Mouse (Mus musculus) liver, embryonic 16.5 days (tissue): ENCODE data around the gene Scel. TPM values are rescaled to one million over a fixed set of nuclear protein-coding genes. Genes with fewer than 3 reads are reported as not detected.

ENCODE experiments used
- ATAC-seq: fragments of 200-750 bp; cut with Nextera tagmentation; 2 replicates; pipeline ENCODE4 v1.8.0; 2017; ENCODE audit warnings: low read depth, mild to moderate bottlenecking, moderate number of reproducible peaks, moderate library complexity
- H3K27ac ChIP-seq: fragments of 300-500 bp; sonication (generic); 2 replicates; pipeline ENCODE4 v1.5.1; 2014; ENCODE audit warnings: mild to moderate bottlenecking, low read length
- H3K27me3 ChIP-seq: fragments of 300-500 bp; sonication (generic); 2 replicates; pipeline ENCODE4 v1.6.1; 2014; ENCODE audit warnings: low read depth, low read length, mixed read lengths; ENCODE audit not compliant: control insufficient read depth, insufficient read depth
- H3K36me3 ChIP-seq: fragments of 300-500 bp; sonication (generic); 2 replicates; pipeline ENCODE4 v1.6.1; 2014; ENCODE audit warnings: mild to moderate bottlenecking; ENCODE audit not compliant: control insufficient read depth, insufficient read depth
- H3K4me1 ChIP-seq: fragments of 300-500 bp; sonication (generic); 2 replicates; pipeline ENCODE4 v1.6.1; 2014; ENCODE audit warnings: low read depth, low read length, mixed read lengths; ENCODE audit not compliant: control insufficient read depth
- H3K4me2 ChIP-seq: fragments of 300-500 bp; sonication (generic); 2 replicates; pipeline ENCODE4 v1.6.1; 2014; ENCODE audit warnings: low read depth, low read length, mixed read lengths
- H3K4me3 ChIP-seq: fragments of 300-500 bp; sonication (generic); 2 replicates; pipeline ENCODE4 v1.5.1; 2014; ENCODE audit warnings: low read depth, mild to moderate bottlenecking, low read length
- H3K9ac ChIP-seq: fragments of 300-500 bp; sonication (generic); 2 replicates; pipeline ENCODE4 v1.6.1; 2014; ENCODE audit warnings: low read depth, low read length
- H3K9me3 ChIP-seq: fragments of 300-500 bp; sonication (generic); replicated peaks from 2 replicates; pipeline ENCODE4 v1.6.1; 2016; ENCODE audit warnings: low read length; ENCODE audit not compliant: control insufficient read depth
- WGBS: fragments of 180-500 bp; shearing (Covaris S2); extraction: QIAGEN DNeasy Blood & Tissue Kit; methylation state at CpG from one replicate; pipeline ENCODE4 v1.1.7; 2014; ENCODE audit not compliant: insufficient replicate concordance; 5-methylcytosine and 5-hydroxymethylcytosine counted together
- polyA plus RNA-seq: library from polyadenylated mRNA; unstranded; fragments of >200 nt; fragmentation: Nextera tagmentation; extraction: Ambion mirVana; gene quantifications from 2 replicates; pipeline ENCODE4 v1.2.1, GENCODE M21; 2015

Gene Scel
- polyA plus RNA-seq, 1 experiment from 2014 or later = 0.15 TPM

DNA sequence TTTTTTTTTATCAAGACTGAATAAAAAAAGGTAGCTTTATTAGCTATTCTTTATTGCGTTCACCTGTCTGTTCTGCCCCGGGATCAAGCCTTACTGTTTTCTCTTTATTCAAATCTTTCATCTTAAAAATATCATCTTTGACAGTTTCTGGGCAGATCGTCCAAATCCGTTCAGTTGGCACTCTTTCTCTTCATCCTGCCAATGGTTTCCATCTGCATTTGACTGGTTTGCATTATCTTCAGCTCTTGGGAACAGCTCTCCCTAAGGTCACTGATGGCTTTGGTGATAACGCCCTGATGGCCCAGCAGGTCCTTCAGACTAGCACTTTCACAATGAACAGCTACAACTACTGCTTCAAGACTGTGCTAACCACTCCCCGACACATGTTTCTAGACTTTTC lies 35.1 kb downstream of the Scel start:
- H3K4me2 ChIP-seq = no peak overlapping the region
- H3K36me3 ChIP-seq = no peaks in the 10 kb centered on the region
- H3K4me3 ChIP-seq = no peak overlapping the region
- ATAC-seq = no peak
- H3K27me3 ChIP-seq = no peaks in the 10 kb centered on the region
- H3K4me1 ChIP-seq = no peaks in the 10 kb centered on the region
- H3K9ac ChIP-seq = no peak overlapping the region
- 62% methylated on average over 6 of the region's 6 CpGs for WGBS
- no peak overlapping the region for H3K27ac ChIP-seq
- H3K9me3 ChIP-seq = no peaks in the 10 kb centered on the region

DNA sequence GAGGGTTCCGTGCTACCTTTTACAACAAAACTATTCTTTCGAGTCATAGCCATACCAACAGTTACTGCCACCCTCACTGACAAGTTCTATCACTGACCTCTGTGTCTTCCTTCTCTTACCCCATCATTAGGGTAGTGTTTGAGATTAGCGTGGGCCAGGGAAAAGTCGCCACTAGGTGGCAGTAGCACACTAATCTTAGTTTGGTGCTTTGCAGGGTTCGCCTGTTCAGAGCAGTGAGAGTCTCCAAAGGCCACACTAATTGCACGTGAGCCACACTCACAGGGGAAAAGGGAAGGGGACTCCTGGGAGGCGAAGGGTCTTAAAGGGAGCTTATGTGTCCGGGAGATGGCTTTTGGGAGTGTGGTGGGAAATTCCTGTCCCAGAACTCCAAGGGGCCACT lies 37.3 kb downstream of the Scel start:
- H3K36me3 ChIP-seq = no peaks in the 10 kb centered on the region
- no peaks in the 10 kb centered on the region for H3K27me3 ChIP-seq
- no peaks in the 10 kb centered on the region for H3K9me3 ChIP-seq
- H3K4me1 ChIP-seq = no peaks in the 10 kb centered on the region
- H3K27ac ChIP-seq = no peak overlapping the region
- 0 out of 2 replicates have a peak, but pooled peaks have one; percentile 37 for ATAC-seq
- WGBS = 7% methylated on average over 8 of the region's 8 CpGs
- H3K4me3 ChIP-seq = no peak overlapping the region
- no peak overlapping the region for H3K9ac ChIP-seq
- no peak overlapping the region for H3K4me2 ChIP-seq

DNA sequence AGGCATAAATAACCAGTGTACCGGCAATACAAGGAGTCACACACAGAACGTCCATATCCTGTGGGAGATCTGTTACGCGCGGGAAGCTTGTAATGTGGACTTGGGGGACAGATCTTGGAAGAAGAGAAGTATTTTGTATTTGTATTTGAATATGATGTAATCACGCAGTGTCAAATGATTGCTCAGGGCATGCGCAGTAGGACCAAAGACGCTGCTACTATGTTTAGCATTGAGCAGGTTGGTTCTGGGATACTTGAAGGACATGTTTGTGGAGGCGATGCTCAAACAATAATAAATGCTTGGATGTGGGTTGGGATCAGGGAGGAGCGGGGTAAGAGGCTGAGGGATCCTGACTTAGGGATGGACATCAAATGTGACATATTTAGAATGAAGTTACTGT lies 37.8 kb downstream of the Scel start:
- ATAC-seq = no peak
- no peaks in the 10 kb centered on the region for H3K27me3 ChIP-seq
- no peak overlapping the region for H3K4me3 ChIP-seq
- no peak overlapping the region for H3K9ac ChIP-seq
- H3K27ac ChIP-seq = no peak overlapping the region
- H3K4me1 ChIP-seq = no peaks in the 10 kb centered on the region
- 61% methylated on average over 10 of the region's 10 CpGs for WGBS
- no peak overlapping the region for H3K4me2 ChIP-seq
- no peaks in the 10 kb centered on the region for H3K36me3 ChIP-seq
- no peaks in the 10 kb centered on the region for H3K9me3 ChIP-seq

DNA sequence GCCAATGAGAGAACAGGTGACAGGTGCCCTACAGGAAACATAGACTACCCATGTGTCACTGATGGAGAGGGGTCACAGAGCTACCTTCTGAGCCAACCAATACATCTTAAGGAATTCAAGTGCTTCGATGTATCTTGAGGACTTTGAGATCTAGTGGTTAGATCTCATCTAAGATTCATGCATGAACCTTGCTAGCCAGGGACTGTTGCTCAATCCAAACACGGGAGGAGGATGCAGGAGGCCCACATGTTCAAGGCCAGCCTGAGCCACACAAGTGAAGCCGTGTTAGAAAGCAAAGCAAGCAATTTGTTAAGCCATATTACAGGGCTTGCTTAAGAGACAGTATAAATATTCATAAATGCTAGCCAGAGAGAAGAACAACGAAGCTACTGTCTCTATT lies 38.8 kb downstream of the Scel start:
- no peaks in the 10 kb centered on the region for H3K4me1 ChIP-seq
- WGBS = 55% methylated on average over 4 of the region's 4 CpGs
- H3K27ac ChIP-seq = no peak overlapping the region
- H3K27me3 ChIP-seq = no peaks in the 10 kb centered on the region
- no peak for ATAC-seq
- no peaks in the 10 kb centered on the region for H3K9me3 ChIP-seq
- H3K9ac ChIP-seq = no peak overlapping the region
- H3K4me2 ChIP-seq = no peak overlapping the region
- no peaks in the 10 kb centered on the region for H3K36me3 ChIP-seq
- H3K4me3 ChIP-seq = no peak overlapping the region

DNA sequence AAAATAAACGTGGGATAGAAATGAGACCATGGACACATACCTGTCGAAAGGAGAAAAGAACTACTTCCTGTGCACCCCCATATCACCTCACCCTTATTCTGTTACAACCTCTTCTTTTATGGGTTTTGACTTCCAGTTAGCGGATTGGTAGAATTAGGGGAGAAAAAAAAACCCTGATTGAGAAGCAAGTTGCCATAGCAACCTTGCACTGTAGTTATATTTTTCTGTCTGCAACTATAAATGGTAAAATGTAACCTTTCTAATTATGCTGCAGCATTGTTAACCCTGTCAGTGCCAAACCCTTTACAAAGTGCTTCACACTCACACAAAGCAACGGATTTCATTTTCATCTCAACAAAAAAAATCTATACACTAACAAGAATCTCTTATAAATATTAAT lies 39.2 kb downstream of the Scel start:
- Histone ChIP-seq H3K27ac (no peak overlapping the region), H3K4me1 (no peaks in the 10 kb centered on the region), H3K9me3 (no peaks in the 10 kb centered on the region), H3K36me3 (no peaks in the 10 kb centered on the region), H3K27me3 (no peaks in the 10 kb centered on the region), H3K4me2 (no peak overlapping the region), H3K4me3 (no peak overlapping the region), H3K9ac (no peak overlapping the region)
- WGBS = 57% methylated on average over 4 of the region's 4 CpGs
- no peak for ATAC-seq

DNA sequence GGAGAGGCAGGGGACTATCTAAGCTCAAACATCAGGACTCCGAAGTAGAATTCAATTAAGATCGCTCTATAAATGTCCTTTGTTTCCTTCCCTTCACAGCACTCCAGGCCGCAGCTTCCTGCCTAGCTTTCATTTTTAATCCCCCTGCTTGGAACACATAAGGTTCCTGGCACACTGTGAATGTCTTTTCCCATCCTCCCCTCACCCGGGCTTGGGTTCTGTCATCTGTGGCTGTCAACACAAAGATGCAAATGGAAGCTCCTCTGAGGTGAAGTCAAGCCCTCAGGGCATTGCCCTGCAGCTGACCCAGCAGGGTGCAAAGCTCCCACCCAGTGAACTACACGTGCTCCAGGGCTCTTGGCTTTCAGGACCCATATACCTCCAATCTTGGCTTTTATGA lies 43.5 kb downstream of the Scel start:
- no peak overlapping the region for H3K27ac ChIP-seq
- ATAC-seq = no peak
- WGBS = 46% methylated on average over 5 of the region's 5 CpGs
- no peak overlapping the region for H3K9ac ChIP-seq
- H3K4me3 ChIP-seq = no peak overlapping the region
- H3K36me3 ChIP-seq = no peaks in the 10 kb centered on the region
- H3K9me3 ChIP-seq = no peaks in the 10 kb centered on the region
- no peaks in the 10 kb centered on the region for H3K4me1 ChIP-seq
- no peak overlapping the region for H3K4me2 ChIP-seq
- H3K27me3 ChIP-seq = no peaks in the 10 kb centered on the region

DNA sequence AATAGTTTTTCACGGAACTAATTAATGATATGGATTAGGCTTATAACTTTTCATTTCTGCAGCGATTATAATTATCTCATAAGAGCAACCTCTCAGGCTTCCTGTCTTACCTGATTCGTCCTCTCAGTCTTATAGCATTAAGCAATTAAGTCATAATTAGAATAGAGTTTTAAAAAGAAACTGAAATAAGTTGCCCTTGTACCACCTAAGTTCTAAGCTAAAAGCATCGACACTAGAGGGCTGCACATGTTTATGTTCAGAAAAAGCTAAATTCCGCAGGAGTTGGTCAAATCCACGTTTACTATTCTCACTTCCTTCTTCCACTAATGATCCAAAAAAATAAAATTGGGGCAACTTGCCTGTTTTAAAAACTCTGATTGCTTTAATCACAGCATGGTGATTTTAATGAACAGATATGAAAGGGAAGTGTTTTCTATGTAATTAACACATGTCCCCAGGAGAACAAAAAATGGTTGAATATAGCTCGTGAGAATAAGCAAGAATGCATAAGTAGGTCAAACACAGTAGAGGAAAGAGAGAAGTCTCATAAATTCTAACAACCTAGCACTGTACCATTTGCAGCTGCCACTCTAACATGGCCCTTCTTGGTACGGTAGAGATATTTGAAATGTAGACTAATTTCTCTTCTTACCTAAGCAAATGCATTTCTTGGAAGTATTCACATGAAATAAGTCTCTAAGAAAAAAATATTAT lies 48.4 kb downstream of the Scel start:
- no peaks in the 10 kb centered on the region for H3K27me3 ChIP-seq
- no peak overlapping the region for H3K4me3 ChIP-seq
- no peak overlapping the region for H3K27ac ChIP-seq
- no peaks in the 10 kb centered on the region for H3K9me3 ChIP-seq
- no peak overlapping the region for H3K9ac ChIP-seq
- 59% methylated on average over 8 of the region's 8 CpGs for WGBS
- ATAC-seq = no peak
- no peaks in the 10 kb centered on the region for H3K36me3 ChIP-seq
- H3K4me1 ChIP-seq = no peaks in the 10 kb centered on the region
- no peak overlapping the region for H3K4me2 ChIP-seq

DNA sequence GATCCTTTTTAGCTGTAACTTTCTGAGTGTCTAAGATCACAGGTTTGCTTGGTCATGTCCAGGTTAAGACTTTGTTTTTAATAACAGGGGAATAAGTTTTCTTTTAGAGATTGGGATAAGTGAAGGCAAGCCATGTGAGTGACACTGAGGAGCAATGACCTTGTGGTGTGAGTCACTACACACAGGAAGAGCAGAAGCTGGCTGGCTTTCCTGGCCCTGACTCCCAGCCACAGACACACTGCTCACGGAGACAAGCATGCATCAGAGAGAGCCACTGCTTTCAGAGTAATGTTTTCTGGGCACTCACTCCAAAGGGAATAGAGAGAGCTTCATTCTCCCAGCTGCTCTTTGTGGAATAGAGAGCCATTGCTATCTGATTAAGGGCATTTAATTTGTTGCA lies 54.8 kb downstream of the Scel start:
- Histone ChIP-seq H3K4me3 (no peak overlapping the region), H3K27me3 (no peaks in the 10 kb centered on the region), H3K9ac (no peak overlapping the region), H3K4me1 (no peaks in the 10 kb centered on the region), H3K36me3 (no peaks in the 10 kb centered on the region), H3K27ac (no peak overlapping the region), H3K9me3 (no peaks in the 10 kb centered on the region), H3K4me2 (no peak overlapping the region)
- no peak for ATAC-seq
- 19% methylated on average over 1 of the region's 1 CpGs for WGBS

DNA sequence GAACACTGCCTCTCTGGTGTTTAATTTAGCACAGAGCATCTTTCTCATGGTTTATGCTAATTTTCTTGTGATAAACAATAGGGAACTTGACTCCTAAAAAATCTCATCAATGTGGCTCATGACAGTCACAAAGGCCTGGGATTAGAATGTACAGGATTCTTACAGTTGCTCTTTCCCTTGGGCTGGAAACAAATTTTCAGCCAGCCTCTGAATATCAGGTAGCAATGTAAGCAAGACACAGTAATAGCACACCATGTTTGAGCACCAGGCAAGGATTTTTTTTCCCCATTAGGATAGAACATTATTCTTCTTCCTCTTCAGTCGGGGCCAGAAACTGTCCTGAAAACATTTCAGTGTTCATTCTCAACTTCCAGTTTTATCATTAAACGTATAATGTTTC lies 55.3 kb downstream of the Scel start:
- H3K4me1 ChIP-seq = no peaks in the 10 kb centered on the region
- 54% methylated on average over 2 of the region's 2 CpGs for WGBS
- no peak overlapping the region for H3K9ac ChIP-seq
- H3K4me2 ChIP-seq = no peak overlapping the region
- no peaks in the 10 kb centered on the region for H3K36me3 ChIP-seq
- no peak overlapping the region for H3K27ac ChIP-seq
- H3K4me3 ChIP-seq = no peak overlapping the region
- no peaks in the 10 kb centered on the region for H3K9me3 ChIP-seq
- ATAC-seq = no peak
- no peaks in the 10 kb centered on the region for H3K27me3 ChIP-seq
